Mouse (Mus musculus): ENCODE measurements around the gene Wasf2.

Gene Wasf2

GRCm38 (mm10) chr4:133176761-133177403 lies 46.6 kb downstream of the Wasf2 start:
- DNase-seq = no peak

GRCm38 (mm10) chr4:133178305-133178704 lies 48.0 kb downstream of the Wasf2 start:
- no peak for DNase-seq

- DNase-seq = no peak
These were observed 49.0 kb downstream of the Wasf2 start for GRCm38 (mm10) chr4:133179258-133179657.

- DNase-seq = no peak
These were observed 52.2 kb downstream of the Wasf2 start for GRCm38 (mm10) chr4:133182439-133183033.

- DNase-seq = no peak
These were observed 54.0 kb downstream of the Wasf2 start for GRCm38 (mm10) chr4:133184031-133184897.

GRCm38 (mm10) chr4:133184898-133185665 lies 54.8 kb downstream of the Wasf2 start:
- DNase-seq = no peak

GRCm38 (mm10) chr4:133185893-133186292 lies 55.6 kb downstream of the Wasf2 start:
- no peak for DNase-seq

GRCm38 (mm10) chr4:133186856-133187255 lies 56.6 kb downstream of the Wasf2 start:
- no peak for DNase-seq

- DNase-seq = no peak
These were observed 59.1 kb downstream of the Wasf2 start for GRCm38 (mm10) chr4:133189396-133189795.

- no peak for DNase-seq
These were observed 64.2 kb downstream of the Wasf2 start for GRCm38 (mm10) chr4:133194482-133194881.

- no peak for DNase-seq
These were observed 64.7 kb downstream of the Wasf2 start for GRCm38 (mm10) chr4:133195014-133195413.

- DNase-seq = no peak
These were observed 65.8 kb downstream of the Wasf2 start for GRCm38 (mm10) chr4:133196136-133196535.

- DNase-seq = peak; percentile 16
These were observed 66.5 kb downstream of the Wasf2 start for GRCm38 (mm10) chr4:133196852-133197251.

- peak; percentile 18 for DNase-seq
These were observed 67.0 kb downstream of the Wasf2 start for GRCm38 (mm10) chr4:133197355-133197754.

GRCm38 (mm10) chr4:133197801-133198286 lies 67.5 kb downstream of the Wasf2 start:
- peak; percentile 23 for DNase-seq

GRCm38 (mm10) chr4:133198337-133199180 lies 68.3 kb downstream of the Wasf2 start:
- peak; percentile 30 for DNase-seq

GRCm38 (mm10) chr4:133199743-133200142 lies 69.4 kb downstream of the Wasf2 start:
- peak; percentile 26 for DNase-seq

GRCm38 (mm10) chr4:133200343-133200742 lies 70.0 kb downstream of the Wasf2 start:
- DNase-seq = no peak

- peak; percentile 88 for DNase-seq
These were observed 70.9 kb downstream of the Wasf2 start for GRCm38 (mm10) chr4:133201006-133201771.

GRCm38 (mm10) chr4:133202254-133202653 lies 71.9 kb downstream of the Wasf2 start:
- DNase-seq = peak; percentile 4

GRCm38 (mm10) chr4:133203591-133203990 lies 73.3 kb downstream of the Wasf2 start:
- peak; percentile 42 for DNase-seq

All from cerebellum, adult 11-12 months (tissue).